Mouse (Mus musculus): ENCODE data around the gene Pih1h3b.

The Pih1h3b gene

GRCm38 (mm10) chrX:140062135-140062975 is at the start of gene Pih1h3b, which contains the start of gene Nup62cl:
TSS of gene Pih1h3b (plus strand) at chrX:140062879.
TSS of gene Nup62cl (minus strand) at chrX:140062712.
- DNase-seq = peak; percentile 40 to 50

DNA sequence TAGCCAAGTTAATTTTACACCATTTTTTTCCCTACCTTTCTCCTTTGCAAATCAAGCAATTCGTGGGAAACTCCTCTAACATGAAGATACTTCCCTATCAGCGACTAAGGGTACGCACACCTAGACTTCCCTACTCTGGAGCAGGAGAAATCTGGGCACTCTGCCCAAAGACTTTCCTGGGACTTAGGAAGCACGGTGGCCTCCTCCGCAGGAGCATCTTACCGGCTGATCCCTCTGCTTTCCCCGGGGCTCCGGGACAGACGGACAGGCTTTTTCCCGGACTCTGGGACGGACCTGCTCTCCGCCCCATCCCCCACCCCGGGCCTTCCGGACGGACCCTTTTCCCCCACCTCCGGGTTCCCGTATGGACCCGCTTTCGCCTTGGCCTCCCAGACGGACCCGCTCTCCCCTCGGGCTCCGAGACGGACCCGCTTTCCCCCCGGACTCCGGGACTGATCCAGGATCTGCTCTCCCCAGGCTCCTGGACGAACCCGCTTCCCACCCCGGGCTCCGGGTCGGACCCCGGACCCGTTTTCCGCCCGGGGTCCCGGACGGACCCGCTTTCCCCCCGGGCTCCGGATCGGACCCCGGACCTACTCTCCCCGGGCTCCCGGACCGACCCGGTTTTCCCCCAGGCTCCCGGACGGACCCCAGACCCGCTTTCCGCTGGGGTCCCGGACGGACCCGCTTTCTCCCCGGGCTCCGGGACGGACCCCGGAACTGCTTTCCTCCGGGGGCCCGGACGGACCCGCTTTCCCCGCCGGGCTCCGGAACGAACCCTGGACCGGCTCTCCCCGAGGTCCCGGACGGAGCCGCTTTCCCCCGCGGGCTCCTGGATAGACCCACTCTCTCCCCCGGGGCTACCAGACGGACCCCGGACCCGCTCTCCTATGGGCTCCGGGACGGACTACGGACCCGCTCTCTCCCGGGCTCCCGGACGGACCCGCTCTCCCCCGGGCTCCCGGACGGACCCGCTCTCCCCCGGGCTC is 1.5 kb upstream of the Pih1h3b start:
- peak; percentile 1 to 3 for DNase-seq

- DNase-seq = no peak
Observed at GRCm38 (mm10) chrX:140082535-140082934, 19.9 kb downstream of the Pih1h3b start.

GRCm38 (mm10) chrX:140094066-140094465 is 31.4 kb downstream of the Pih1h3b start:
- no peak for DNase-seq

Data from B cell, adult 2 months (primary cell).